Mouse (Mus musculus) hindbrain, postnatal 0 days (tissue): ENCODE results near the gene Ttll13. TPM values are rescaled to one million over a fixed set of nuclear protein-coding genes. Genes with fewer than 3 reads are reported as not detected.

Source experiments
- ATAC-seq: fragments of 200-750 bp; cut with Nextera tagmentation; 2 replicates; pipeline ENCODE4 v1.8.0; 2017; ENCODE audit warnings: mild to moderate bottlenecking, moderate TSS enrichment, moderate library complexity
- DNase-seq: peaks from one replicate; pipeline ENCODE4 v3.0.0-alpha.2; 2015; ENCODE audit warnings: low spot score
- H3K27ac ChIP-seq: fragments of 300-500 bp; sonication (generic); 2 replicates; pipeline ENCODE4 v1.5.1; 2014; ENCODE audit warnings: mild to moderate bottlenecking
- H3K27me3 ChIP-seq: fragments of 300-500 bp; sonication (generic); 2 replicates; pipeline ENCODE4 v1.6.1; 2014; ENCODE audit warnings: low read length, mixed read lengths; ENCODE audit not compliant: insufficient read depth
- H3K36me3 ChIP-seq: fragments of 300-500 bp; sonication (generic); 2 replicates; pipeline ENCODE4 v1.6.1; 2014; ENCODE audit warnings: low read length, mixed read lengths; ENCODE audit not compliant: insufficient read depth
- H3K4me1 ChIP-seq: fragments of 300-500 bp; sonication (generic); 2 replicates; pipeline ENCODE4 v1.6.1; 2014; ENCODE audit warnings: antibody characterized with exemption, low read length, mixed read lengths; ENCODE audit not compliant: insufficient read depth
- H3K4me2 ChIP-seq: fragments of 300-500 bp; sonication (generic); 2 replicates; pipeline ENCODE4 v1.6.1; 2014; ENCODE audit warnings: low read depth, mild to moderate bottlenecking, low read length, moderate library complexity, mixed read lengths
- H3K4me3 ChIP-seq: fragments of 300-500 bp; sonication (generic); 2 replicates; pipeline ENCODE4 v1.5.1; 2014; ENCODE audit warnings: low read length
- H3K9ac ChIP-seq: fragments of 300-500 bp; sonication (generic); replicated peaks from 2 replicates; pipeline ENCODE4 v1.6.1; 2014; ENCODE audit warnings: mild to moderate bottlenecking, low read length, moderate library complexity, mixed read lengths
- H3K9me3 ChIP-seq: fragments of 300-500 bp; sonication (generic); 2 replicates; pipeline ENCODE4 v1.6.1; 2016; ENCODE audit warnings: low read length, mixed read lengths
- CTCF ChIP-seq: IDR thresholded peaks from 2 replicates; pipeline ENCODE4 v1.5.1; 2016; ENCODE audit warnings: antibody characterized with exemption, control low read depth, low read depth
- WGBS: fragments of 180-500 bp; shearing (Covaris S2); extraction: QIAGEN DNeasy Blood & Tissue Kit; methylation state at CpG from one replicate; pipeline ENCODE4 v1.1.7; 2014; 5-methylcytosine and 5-hydroxymethylcytosine counted together
- polyA plus RNA-seq: library from polyadenylated mRNA; unstranded; fragments of >200 nt; fragmentation: Nextera tagmentation; extraction: Ambion mirVana; gene quantifications from 2 replicates; pipeline ENCODE4 v1.2.1, GENCODE M21; 2015
- total RNA-seq: library from RNA; depleted of rRNA; stranded (reverse); fragments of >200 nt; gene quantifications from 2 replicates; pipeline ENCODE4 v1.2.3, GENCODE M21; 2014

The Ttll13 gene
- total and polyA plus RNA-seq, 2 experiments from 2014 or later, result 0.73 to 2.7 TPM

DNA sequence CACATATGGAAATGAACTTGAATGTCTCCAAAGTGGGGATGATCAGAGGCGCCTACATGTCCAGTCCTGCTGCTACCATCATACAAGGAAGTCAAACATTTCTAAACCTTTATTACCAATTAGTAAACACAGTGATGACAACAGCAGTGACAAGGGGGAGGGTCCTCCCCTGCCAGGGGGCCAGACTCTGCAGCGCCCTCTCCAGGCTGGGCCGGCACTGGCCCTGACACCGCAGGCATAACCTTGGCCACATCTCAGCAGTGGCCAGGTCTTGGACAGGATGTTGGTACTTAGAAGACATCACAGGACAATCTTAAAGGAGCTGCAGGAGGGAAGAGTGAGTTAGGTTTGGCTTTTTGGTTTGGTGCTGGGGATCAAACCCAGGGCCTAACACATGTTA is 19.1 kb upstream of the Ttll13 start:
- no peaks in the 10 kb centered on the region for H3K27me3 ChIP-seq
- WGBS, result 96% methylated on average over 4 of the region's 4 CpGs
- no peak overlapping the region for H3K9ac ChIP-seq
- H3K4me3 ChIP-seq, result no peak overlapping the region
- H3K36me3 ChIP-seq, result peaks cover 39% of the 10 kb centered on the region
- ATAC-seq, result no peak
- no peaks in the 10 kb centered on the region for H3K9me3 ChIP-seq
- TF ChIP-seq CTCF, result peak; percentile 28; the same call in 1 of the 2 replicates
- H3K4me2 ChIP-seq, result no peak overlapping the region
- no peak overlapping the region for H3K27ac ChIP-seq
- H3K4me1 ChIP-seq, result no peaks in the 10 kb centered on the region
- no peak for DNase-seq

DNA sequence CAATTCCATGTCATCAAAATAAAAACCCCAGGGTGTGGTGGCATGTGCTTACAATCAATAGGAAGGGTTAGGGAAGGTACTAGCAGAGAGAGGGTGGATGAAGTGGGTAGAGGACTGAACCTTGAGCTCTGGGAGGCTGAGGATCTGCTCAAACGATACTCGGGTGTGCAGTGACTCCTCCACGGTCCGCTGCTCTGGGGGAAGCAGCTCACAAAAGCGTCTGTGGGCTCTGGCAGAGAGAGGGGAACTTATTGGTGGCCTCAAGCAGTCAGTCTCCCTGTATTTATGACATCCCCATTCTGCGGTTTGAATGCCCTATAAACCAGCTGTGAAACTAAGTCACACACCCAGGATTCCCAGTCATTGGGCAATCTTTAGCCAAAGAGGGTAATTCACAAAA is 16.0 kb upstream of the Ttll13 start:
- no peak overlapping the region for H3K4me3 ChIP-seq
- TF ChIP-seq CTCF, result no peak
- H3K36me3 ChIP-seq, result peaks cover 22% of the 10 kb centered on the region
- no peaks in the 10 kb centered on the region for H3K4me1 ChIP-seq
- H3K4me2 ChIP-seq, result no peak overlapping the region
- no peak overlapping the region for H3K27ac ChIP-seq
- 53% methylated on average over 6 of the region's 6 CpGs for WGBS
- no peak for ATAC-seq
- no peaks in the 10 kb centered on the region for H3K9me3 ChIP-seq
- no peaks in the 10 kb centered on the region for H3K27me3 ChIP-seq
- H3K9ac ChIP-seq, result no peak overlapping the region
- no peak for DNase-seq

DNA sequence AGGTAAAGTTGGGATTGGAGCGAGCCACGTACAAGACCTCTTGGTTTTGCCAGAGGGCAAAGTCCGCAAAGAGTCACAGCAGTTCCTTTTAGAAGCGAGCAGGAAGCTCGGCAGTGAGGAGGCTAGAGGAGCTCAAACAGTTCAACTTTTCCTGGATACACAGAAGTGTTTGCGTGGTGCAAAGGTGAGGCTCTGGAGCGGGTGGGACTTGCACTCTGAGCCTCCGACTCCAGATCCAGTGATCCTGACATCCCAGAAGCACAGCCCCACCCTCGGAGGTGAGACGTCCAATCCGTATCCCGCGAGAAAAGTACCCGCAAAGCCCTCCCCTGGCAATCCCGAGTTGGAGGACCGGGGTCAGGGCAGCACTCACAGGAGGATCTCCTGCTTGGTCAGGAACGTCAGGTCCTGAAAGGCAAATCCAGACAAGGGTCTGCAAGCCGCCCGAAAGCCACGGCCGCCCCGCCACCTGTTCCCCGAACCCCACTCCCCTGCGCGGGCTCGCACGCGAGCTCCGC is 14.1 kb upstream of the Ttll13 start:
- Histone ChIP-seq H3K36me3 (peaks cover 11% of the 10 kb centered on the region), H3K27ac (peak overlapping the region; percentile 61; the same call in 1 of the 2 replicates), H3K27me3 (no peaks in the 10 kb centered on the region), H3K9me3 (no peaks in the 10 kb centered on the region), H3K4me2 (peak overlapping the region; percentile 81), H3K4me3 (peak overlapping the region; percentile 85), H3K9ac (peak overlapping the region; percentile 65), H3K4me1 (no peaks in the 10 kb centered on the region)
- no peak for TF ChIP-seq CTCF
- ATAC-seq (peak; percentile 34), DNase-seq (no peak)
- WGBS, result 2% methylated on average over 29 of the region's 29 CpGs

DNA sequence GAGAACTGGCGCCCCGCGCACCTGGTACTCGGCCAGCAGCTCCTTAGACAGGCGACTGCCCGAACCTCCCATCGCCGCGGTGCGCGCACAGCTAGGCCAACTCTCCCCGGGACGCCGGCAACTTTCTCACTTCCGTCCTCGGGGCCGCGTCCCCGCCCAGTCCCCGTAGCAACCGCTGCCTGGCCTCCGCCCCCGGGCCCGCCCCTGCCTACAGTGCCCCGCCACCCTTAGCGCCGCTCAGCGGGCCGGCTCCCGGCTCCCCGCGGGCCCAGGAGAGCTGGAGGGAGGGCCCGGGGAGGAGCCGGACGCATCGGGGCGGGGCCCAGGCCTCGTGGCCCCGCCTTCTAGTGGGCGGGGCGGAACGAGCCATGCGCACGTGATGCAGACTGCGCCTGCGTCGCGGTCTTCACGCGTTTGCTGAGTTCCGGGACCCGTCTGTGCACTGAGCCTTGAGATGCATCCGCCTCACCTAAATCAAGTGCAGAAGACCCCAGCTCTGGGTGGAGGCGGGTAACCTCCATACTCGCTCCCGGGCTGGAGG is 13.6 kb upstream of the Ttll13 start, which contains the start of the genes Cib1 and Gdpgp1:
Gene Cib1 (minus strand): TSS at position 325 of the 541 bp plus-strand sequence.
Gene Gdpgp1 (plus strand): TSS at position 377 of the 541 bp plus-strand sequence.
- ATAC-seq (peak; percentile 98), DNase-seq (peak; percentile 98)
- H3K9me3 ChIP-seq, result no peaks in the 10 kb centered on the region
- TF ChIP-seq CTCF, result no peak
- H3K4me3 ChIP-seq, result peak within 1 kb of the TSS; percentile 85
- H3K9ac ChIP-seq, result peak within 1 kb of the TSS; percentile 65
- H3K4me1 ChIP-seq, result no peaks in the 10 kb centered on the region
- 1% methylated on average over 56 of the region's 56 CpGs for WGBS
- H3K36me3 ChIP-seq, result peaks cover 7% of the 10 kb centered on the region; the same call in 1 of the 2 replicates
- H3K4me2 ChIP-seq, result peak within 1 kb of the TSS; percentile 81
- no peaks in the 10 kb centered on the region for H3K27me3 ChIP-seq
- H3K27ac ChIP-seq, result peak within 1 kb of the TSS; percentile 61

DNA sequence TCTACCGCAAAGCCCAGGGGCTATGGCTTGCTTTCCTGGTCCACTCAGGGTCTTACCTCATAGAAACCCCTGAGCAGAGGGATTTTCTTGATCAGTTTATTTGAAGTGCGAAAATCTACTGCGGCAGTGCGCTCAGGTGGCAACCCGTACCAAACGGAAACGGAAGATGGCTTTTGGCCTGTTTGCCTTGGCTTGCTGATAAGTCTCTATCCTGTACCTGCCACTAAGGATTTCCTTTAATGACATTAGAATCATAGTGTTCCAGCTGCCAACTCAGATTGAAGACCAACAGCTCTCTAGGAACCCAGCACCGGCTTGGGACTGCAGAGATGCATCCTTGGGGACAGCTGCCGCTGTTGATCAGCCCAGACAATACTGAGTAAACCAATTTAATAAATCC is 12.4 kb upstream of the Ttll13 start:
- Histone ChIP-seq H3K9ac (no peak overlapping the region), H3K27ac (no peak overlapping the region), H3K36me3 (peaks cover 3% of the 10 kb centered on the region; the same call in 1 of the 2 replicates), H3K9me3 (no peaks in the 10 kb centered on the region), H3K4me2 (peak overlapping the region; percentile 81; the same call in 1 of the 2 replicates), H3K27me3 (no peaks in the 10 kb centered on the region), H3K4me3 (no peak overlapping the region), H3K4me1 (no peaks in the 10 kb centered on the region)
- DNase-seq (no peak), ATAC-seq (no peak)
- TF ChIP-seq CTCF, result no peak
- WGBS, result 73% methylated on average over 9 of the region's 9 CpGs

DNA sequence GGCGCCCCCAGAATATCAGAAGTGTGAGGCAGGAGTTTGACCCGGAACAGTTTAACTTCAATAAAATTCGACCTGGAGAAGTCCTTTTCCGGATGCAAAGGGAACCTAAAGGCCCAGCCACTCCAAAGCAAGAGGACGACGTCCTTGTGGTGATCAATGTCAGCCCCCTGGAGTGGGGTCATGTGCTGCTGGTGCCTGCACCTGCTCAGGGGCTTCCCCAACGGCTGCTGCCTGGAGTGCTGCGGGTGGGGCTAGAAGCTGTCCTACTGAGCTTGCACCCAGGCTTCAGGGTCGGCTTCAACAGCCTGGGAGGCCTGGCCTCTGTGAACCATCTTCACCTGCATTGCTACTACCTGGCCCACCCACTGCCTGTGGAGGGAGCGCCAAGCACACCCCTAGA is 7.6 kb upstream of the Ttll13 start:
- no peaks in the 10 kb centered on the region for H3K27me3 ChIP-seq
- DNase-seq (no peak), ATAC-seq (no peak)
- no peaks in the 10 kb centered on the region for H3K9me3 ChIP-seq
- no peak overlapping the region for H3K4me3 ChIP-seq
- no peak overlapping the region for H3K4me2 ChIP-seq
- H3K27ac ChIP-seq, result no peak overlapping the region
- no peaks in the 10 kb centered on the region for H3K4me1 ChIP-seq
- 91% methylated on average over 10 of the region's 10 CpGs for WGBS
- no peak overlapping the region for H3K9ac ChIP-seq
- H3K36me3 ChIP-seq, result peaks cover 10% of the 10 kb centered on the region
- no peak for TF ChIP-seq CTCF

DNA sequence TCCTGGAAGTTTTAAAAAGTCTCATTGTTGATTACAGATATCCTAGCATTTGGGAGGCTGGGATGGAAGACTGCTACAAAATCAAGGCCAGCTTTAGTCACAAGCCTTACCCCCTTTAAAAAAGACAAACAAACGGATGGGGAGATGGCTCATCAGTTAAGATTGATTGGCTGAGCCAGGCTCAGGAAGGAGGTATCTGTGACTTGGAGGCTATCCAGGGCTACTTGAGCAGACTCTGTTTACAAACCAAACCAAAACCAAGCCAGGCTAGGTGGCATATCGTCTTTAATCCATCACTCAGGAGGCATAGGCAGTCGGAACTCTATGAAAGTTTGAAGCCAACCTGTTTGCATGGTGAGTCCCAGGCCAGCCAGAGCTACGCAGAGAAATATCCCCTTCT is 4.5 kb upstream of the Ttll13 start:
- peaks cover 10% of the 10 kb centered on the region for H3K36me3 ChIP-seq
- H3K9me3 ChIP-seq, result no peaks in the 10 kb centered on the region
- no peak for DNase-seq
- TF ChIP-seq CTCF, result no peak
- H3K4me3 ChIP-seq, result no peak overlapping the region
- no peak overlapping the region for H3K27ac ChIP-seq
- H3K27me3 ChIP-seq, result no peaks in the 10 kb centered on the region
- no peaks in the 10 kb centered on the region for H3K4me1 ChIP-seq
- 94% methylated on average over 4 of the region's 4 CpGs for WGBS
- H3K9ac ChIP-seq, result no peak overlapping the region
- H3K4me2 ChIP-seq, result no peak overlapping the region
- ATAC-seq, result no peak
